Mouse (Mus musculus) forebrain, embryonic 11.5 days (tissue): ENCODE data around the gene Grb2. TPM values are rescaled to one million over a fixed set of nuclear protein-coding genes. Genes with fewer than 3 reads are reported as not detected.

Experiments used
- ATAC-seq: fragments of 200-750 bp; cut with Nextera tagmentation; replicated peaks from 2 replicates; pipeline ENCODE4 v1.8.0; 2017; ENCODE audit warnings: moderate TSS enrichment; ENCODE audit not compliant: low FRiP score
- DNase-seq: peaks from one replicate; pipeline ENCODE4 v3.0.0-alpha.2; 2017; ENCODE audit warnings: low spot score
- H3K27ac ChIP-seq: fragments of 300-500 bp; sonication (generic); 2 replicates; pipeline ENCODE4 v1.5.1; 2014; ENCODE audit warnings: low read depth, low read length
- H3K27me3 ChIP-seq: fragments of 300-500 bp; sonication (generic); 2 replicates; pipeline ENCODE4 v1.6.1; 2014; ENCODE audit warnings: mild to moderate bottlenecking, low read length, mixed read lengths; ENCODE audit not compliant: control insufficient read depth, insufficient read depth
- H3K36me3 ChIP-seq: fragments of 300-500 bp; sonication (generic); 2 replicates; pipeline ENCODE4 v1.6.1; 2014; ENCODE audit warnings: mild to moderate bottlenecking, low read length, moderate library complexity, mixed read lengths; ENCODE audit not compliant: control insufficient read depth, insufficient read depth
- H3K4me1 ChIP-seq: fragments of 300-500 bp; sonication (generic); replicated peaks from 2 replicates; pipeline ENCODE4 v1.6.1; 2014; ENCODE audit warnings: low read length, mixed read lengths; ENCODE audit not compliant: control insufficient read depth, insufficient read depth
- H3K4me2 ChIP-seq: fragments of 300-500 bp; sonication (generic); 2 replicates; pipeline ENCODE4 v1.6.1; 2014; ENCODE audit warnings: low read depth, mild to moderate bottlenecking, low read length, moderate library complexity, mixed read lengths; ENCODE audit not compliant: severe bottlenecking
- H3K4me3 ChIP-seq: fragments of 300-500 bp; sonication (generic); 2 replicates; pipeline ENCODE4 v1.5.1; 2014; ENCODE audit warnings: low read depth, low read length
- H3K9ac ChIP-seq: fragments of 300-500 bp; sonication (generic); 2 replicates; pipeline ENCODE4 v1.6.1; 2014; ENCODE audit warnings: low read length
- H3K9me3 ChIP-seq: fragments of 300-500 bp; sonication (generic); 2 replicates; pipeline ENCODE4 v1.6.1; 2016; ENCODE audit warnings: low read length, mixed read lengths; ENCODE audit not compliant: control insufficient read depth
- WGBS: fragments of 180-500 bp; shearing (Covaris S2); extraction: QIAGEN DNeasy Blood & Tissue Kit; methylation state at CpG from one replicate; pipeline ENCODE4 v1.1.7; 2014; 5-methylcytosine and 5-hydroxymethylcytosine counted together
- polyA plus RNA-seq: library from polyadenylated mRNA; unstranded; fragments of >200 nt; fragmentation: Nextera tagmentation; extraction: Ambion mirVana; gene quantifications from 2 replicates; pipeline ENCODE4 v1.2.1, GENCODE M21; 2014

Gene Grb2
- polyA plus RNA-seq, 1 experiment from 2014 or later = 63.0 TPM

DNA sequence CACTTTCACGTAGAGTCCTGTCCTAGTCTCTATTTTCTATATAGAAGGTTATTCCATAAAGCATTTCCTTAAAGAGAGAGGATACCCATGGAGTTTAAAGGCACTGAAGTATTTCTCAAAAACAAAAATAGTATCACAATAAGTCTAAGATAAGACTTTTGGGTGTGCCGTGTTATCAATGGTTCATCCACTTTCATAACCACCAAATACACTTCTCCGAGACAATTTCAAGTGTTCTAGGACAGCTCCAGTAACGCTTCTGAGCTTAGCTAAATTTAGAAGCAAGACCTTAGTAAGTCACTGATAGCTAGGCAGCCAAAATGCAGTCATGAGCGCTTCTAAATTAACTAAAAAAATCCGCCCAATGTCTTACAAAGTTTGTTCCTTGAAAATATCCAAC lies 22.0 kb downstream of the Grb2 start:
- no peaks in the 10 kb centered on the region for H3K4me1 ChIP-seq
- no peaks in the 10 kb centered on the region for H3K27me3 ChIP-seq
- DNase-seq (no peak), ATAC-seq (no peak)
- no peak overlapping the region for H3K4me2 ChIP-seq
- no peak overlapping the region for H3K9ac ChIP-seq
- H3K36me3 ChIP-seq = no peaks in the 10 kb centered on the region
- WGBS = 94% methylated on average over 6 of the region's 6 CpGs
- no peak overlapping the region for H3K27ac ChIP-seq
- H3K9me3 ChIP-seq = no peaks in the 10 kb centered on the region
- no peak overlapping the region for H3K4me3 ChIP-seq

DNA sequence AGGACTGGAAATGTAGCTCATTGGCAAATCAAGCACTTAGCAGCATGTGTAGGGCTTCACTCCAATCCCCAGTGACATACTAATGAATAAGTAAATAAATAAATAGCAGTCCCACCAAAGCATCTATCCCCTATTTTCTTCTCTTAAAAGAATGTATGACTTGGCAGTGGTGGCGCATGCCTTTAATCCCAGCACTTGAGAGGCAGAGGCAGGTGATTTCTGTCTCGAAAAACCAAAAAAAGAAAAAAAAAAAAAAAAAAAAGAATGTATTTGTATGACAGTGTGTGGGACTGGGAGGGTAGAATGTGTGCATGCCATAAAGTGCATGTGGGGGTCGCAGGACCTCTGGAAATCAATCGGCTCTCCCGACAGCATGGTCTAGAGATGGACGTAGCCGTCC lies 22.4 kb downstream of the Grb2 start:
- H3K4me1 ChIP-seq = no peaks in the 10 kb centered on the region
- 93% methylated on average over 7 of the region's 7 CpGs for WGBS
- no peak for ATAC-seq
- H3K27me3 ChIP-seq = no peaks in the 10 kb centered on the region
- H3K4me3 ChIP-seq = no peak overlapping the region
- H3K27ac ChIP-seq = no peak overlapping the region
- no peak overlapping the region for H3K9ac ChIP-seq
- no peak for DNase-seq
- no peaks in the 10 kb centered on the region for H3K9me3 ChIP-seq
- H3K4me2 ChIP-seq = no peak overlapping the region
- H3K36me3 ChIP-seq = no peaks in the 10 kb centered on the region

DNA sequence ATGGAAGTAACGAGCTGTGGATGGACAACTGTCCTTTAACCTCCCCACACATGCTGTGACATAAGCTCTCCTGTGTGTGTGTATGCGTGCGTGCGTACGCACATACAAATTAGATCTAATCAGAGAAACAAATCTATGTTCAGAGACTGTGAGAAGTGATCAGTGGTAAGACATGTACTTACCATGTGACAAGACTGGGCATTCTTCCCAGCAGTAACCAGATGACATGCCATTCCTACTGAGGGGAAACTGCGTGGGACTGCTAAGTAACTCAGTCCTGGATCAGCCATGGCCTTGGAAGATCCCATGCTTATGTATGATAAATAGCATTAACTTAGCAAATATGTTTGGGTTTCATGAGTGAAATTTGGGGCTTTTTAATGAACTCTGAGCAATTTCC lies 23.5 kb downstream of the Grb2 start:
- Histone ChIP-seq H3K27ac (no peak overlapping the region), H3K27me3 (no peaks in the 10 kb centered on the region), H3K4me2 (no peak overlapping the region), H3K9ac (no peak overlapping the region), H3K4me1 (no peaks in the 10 kb centered on the region), H3K4me3 (no peak overlapping the region), H3K9me3 (no peaks in the 10 kb centered on the region), H3K36me3 (no peaks in the 10 kb centered on the region)
- DNase-seq (no peak), ATAC-seq (no peak)
- 96% methylated on average over 6 of the region's 6 CpGs for WGBS

GRCm38 (mm10) chr11:115683326-115683725 lies 25.1 kb downstream of the Grb2 start:
- Histone ChIP-seq H3K36me3 (no peaks in the 10 kb centered on the region; the same call in 1 of the 2 replicates), H3K27ac (no peak overlapping the region), H3K27me3 (no peaks in the 10 kb centered on the region), H3K4me1 (no peaks in the 10 kb centered on the region), H3K9ac (no peak overlapping the region), H3K4me3 (no peak overlapping the region), H3K4me2 (no peak overlapping the region), H3K9me3 (no peaks in the 10 kb centered on the region)
- DNase-seq (no peak), ATAC-seq (no peak)
- 93% methylated on average over 5 of the region's 5 CpGs for WGBS

GRCm38 (mm10) chr11:115682411-115682810 lies 26.0 kb downstream of the Grb2 start:
- Histone ChIP-seq H3K9ac (no peak overlapping the region), H3K27ac (no peak overlapping the region), H3K4me2 (no peak overlapping the region), H3K27me3 (no peaks in the 10 kb centered on the region), H3K9me3 (no peaks in the 10 kb centered on the region), H3K36me3 (no peaks in the 10 kb centered on the region; the same call in 1 of the 2 replicates), H3K4me1 (no peaks in the 10 kb centered on the region), H3K4me3 (no peak overlapping the region)
- WGBS = 94% methylated on average over 3 of the region's 3 CpGs
- ATAC-seq (no peak), DNase-seq (no peak)

- no peaks in the 10 kb centered on the region; the same call in 1 of the 2 replicates for H3K36me3 ChIP-seq
- no peaks in the 10 kb centered on the region for H3K27me3 ChIP-seq
- no peak overlapping the region for H3K27ac ChIP-seq
- 96% methylated on average over 9 of the region's 9 CpGs for WGBS
- no peak overlapping the region for H3K9ac ChIP-seq
- no peak overlapping the region for H3K4me3 ChIP-seq
- DNase-seq (no peak), ATAC-seq (no peak)
- H3K9me3 ChIP-seq = no peaks in the 10 kb centered on the region
- no peak overlapping the region for H3K4me2 ChIP-seq
- H3K4me1 ChIP-seq = no peaks in the 10 kb centered on the region
Measured at GRCm38 (mm10) chr11:115679554-115680238, 28.7 kb downstream of the Grb2 start.

DNA sequence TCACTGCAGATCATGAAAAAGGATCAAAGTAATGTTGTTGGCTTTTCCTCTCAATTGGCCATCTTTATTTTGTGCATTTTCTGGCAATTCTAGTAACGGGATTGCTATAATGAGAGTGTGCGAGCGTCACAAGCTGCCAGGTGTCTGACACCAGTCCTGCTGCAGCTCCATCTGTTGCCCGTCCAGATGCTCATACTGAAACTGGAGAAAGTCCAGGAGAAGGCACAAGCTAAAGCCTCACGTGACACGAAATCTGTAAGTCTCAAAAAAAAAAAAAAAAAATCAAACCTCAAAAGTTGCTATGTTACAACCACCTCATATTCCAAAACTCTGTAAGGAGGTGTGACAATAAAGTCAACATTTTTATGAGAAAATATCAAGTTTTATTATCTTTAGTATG lies 29.5 kb downstream of the Grb2 start:
- WGBS = 96% methylated on average over 6 of the region's 6 CpGs
- H3K9me3 ChIP-seq = no peaks in the 10 kb centered on the region
- H3K4me1 ChIP-seq = 0 out of 2 replicates have a peak, but pooled peaks cover 3% of the 10 kb centered on the region
- H3K4me3 ChIP-seq = no peak overlapping the region
- no peaks in the 10 kb centered on the region for H3K27me3 ChIP-seq
- no peak overlapping the region for H3K27ac ChIP-seq
- DNase-seq = no peak
- no peak overlapping the region for H3K9ac ChIP-seq
- no peaks in the 10 kb centered on the region; the same call in 1 of the 2 replicates for H3K36me3 ChIP-seq
- no peak for ATAC-seq
- no peak overlapping the region for H3K4me2 ChIP-seq

DNA sequence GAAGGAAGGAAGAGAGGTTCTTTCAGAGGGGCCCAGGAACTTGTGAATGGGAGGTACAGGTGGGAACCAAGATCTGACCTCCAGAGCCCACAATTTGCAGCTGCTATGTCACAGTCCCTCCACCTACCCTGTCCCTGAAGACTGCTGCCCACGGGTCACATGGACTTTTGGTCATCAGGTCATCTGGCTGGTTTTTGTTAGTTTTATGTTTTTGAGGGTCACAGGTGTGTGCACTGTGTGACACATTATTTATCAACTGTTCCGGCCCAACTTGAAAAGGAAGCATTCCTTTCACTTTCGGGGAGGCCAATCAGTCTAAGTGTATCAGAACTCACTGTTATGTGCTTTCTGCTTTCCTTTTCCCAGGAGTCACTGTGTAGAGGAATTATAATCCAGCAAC lies 30.9 kb downstream of the Grb2 start:
- no peak for DNase-seq
- 0 out of 2 replicates have a peak, but pooled peaks cover 3% of the 10 kb centered on the region for H3K4me1 ChIP-seq
- no peak overlapping the region for H3K9ac ChIP-seq
- WGBS = 91% methylated on average over 3 of the region's 3 CpGs
- ATAC-seq = no peak
- H3K4me3 ChIP-seq = no peak overlapping the region
- no peak overlapping the region for H3K4me2 ChIP-seq
- H3K27ac ChIP-seq = no peak overlapping the region
- H3K9me3 ChIP-seq = no peaks in the 10 kb centered on the region
- H3K36me3 ChIP-seq = no peaks in the 10 kb centered on the region; the same call in 1 of the 2 replicates
- no peaks in the 10 kb centered on the region for H3K27me3 ChIP-seq

DNA sequence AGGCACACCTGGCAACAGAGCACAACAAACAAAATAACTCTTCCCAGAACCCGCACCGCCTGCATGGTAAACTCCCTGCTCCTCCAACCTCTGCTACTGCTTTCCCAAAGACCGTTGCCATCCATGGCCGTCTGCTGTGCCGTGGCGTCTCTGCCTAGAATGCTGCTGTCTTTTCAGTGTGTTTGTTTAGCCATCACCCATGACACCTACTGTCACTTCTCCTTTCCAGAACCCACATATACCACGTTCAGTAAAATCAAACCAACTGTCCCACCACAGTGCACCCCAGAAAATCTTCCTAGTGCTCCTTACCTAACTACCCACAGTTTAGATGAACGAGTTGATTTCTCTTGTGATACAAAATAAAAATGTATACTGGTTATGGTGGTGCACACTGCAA lies 31.7 kb downstream of the Grb2 start:
- Histone ChIP-seq H3K9ac (no peak overlapping the region), H3K36me3 (no peaks in the 10 kb centered on the region; the same call in 1 of the 2 replicates), H3K4me3 (no peak overlapping the region), H3K9me3 (no peaks in the 10 kb centered on the region), H3K4me2 (no peak overlapping the region), H3K4me1 (0 out of 2 replicates have a peak, but pooled peaks cover 3% of the 10 kb centered on the region), H3K27me3 (no peaks in the 10 kb centered on the region), H3K27ac (no peak overlapping the region)
- no peak for DNase-seq
- no peak for ATAC-seq
- WGBS = 97% methylated on average over 8 of the region's 8 CpGs
